Mouse (Mus musculus): ENCODE results near the gene Odr4. TPM values are rescaled to one million over a fixed set of nuclear protein-coding genes. Genes with fewer than 3 reads are reported as not detected.

The Odr4 gene
- polyA plus RNA-seq, 1 experiment, result 11.6 TPM

- TF ChIP-seq GATA1 (IDR thresholded peaks at IDR 0.05; ENCODE audit: low read length), result no peak
These were observed 8.7 kb downstream of the Odr4 start for GRCm38 (mm10) chr1:150384138-150384537.

GRCm38 (mm10) chr1:150374247-150374646 is 18.6 kb downstream of the Odr4 start:
- no peak for TF ChIP-seq GATA1 (IDR thresholded peaks at IDR 0.05; ENCODE audit: low read length)

GRCm38 (mm10) chr1:150372895-150373294 is 20.0 kb downstream of the Odr4 start:
- TF ChIP-seq GATA1 (IDR thresholded peaks at IDR 0.05; ENCODE audit: low read length), result no peak

GRCm38 (mm10) chr1:150360864-150361263 is 32.0 kb downstream of the Odr4 start:
- TF ChIP-seq GATA1 (IDR thresholded peaks at IDR 0.05; ENCODE audit: low read length), result no peak

- no peak for TF ChIP-seq GATA1 (IDR thresholded peaks at IDR 0.05; ENCODE audit: low read length)
These were observed 57.8 kb downstream of the Odr4 start for GRCm38 (mm10) chr1:150335111-150335510.

GRCm38 (mm10) chr1:150319205-150319604 is 73.7 kb downstream of the Odr4 start, which contains the start of gene Pdc:
Gene Pdc (plus strand): TSS chr1:150319417.
- TF ChIP-seq GATA1 (IDR thresholded peaks at IDR 0.05; ENCODE audit: low read length), result no peak

Other genes starting within 250 kb of the Odr4 start
- gene Pdc, start 73.7 kb downstream of the Odr4 start, polyA plus RNA-seq (2012), result not detected in 2 replicates
- gene Tpr, start 242 bp downstream of the Odr4 start, polyA plus RNA-seq (2012), result 177 and 318 TPM in 2 replicates
- 0.02 and 0.03 TPM in 2 replicates for gene Prg4, start 73.1 kb upstream of the Odr4 start, polyA plus RNA-seq (2012)

All from G1E-ER4 (cell line).